Mouse (Mus musculus) urinary bladder, postnatal 25 days (tissue): ENCODE measurements around the gene Iars2.

ENCODE experiments used
- DNase-seq: peaks from one replicate; pipeline ENCODE4 v3.0.0; 2022; ENCODE audit warnings: low spot score

Gene Iars2

GRCm38 (mm10) chr1:185277022-185277421, 52.2 kb downstream of the Iars2 start:
- DNase-seq: no peak

GRCm38 (mm10) chr1:185275976-185276375, 53.2 kb downstream of the Iars2 start:
- DNase-seq: no peak

GRCm38 (mm10) chr1:185274819-185275545, 54.2 kb downstream of the Iars2 start:
- DNase-seq: no peak

- DNase-seq: no peak
Observed at GRCm38 (mm10) chr1:185271373-185271772, 57.8 kb downstream of the Iars2 start.

GRCm38 (mm10) chr1:185270403-185271097, 58.6 kb downstream of the Iars2 start:
- no peak for DNase-seq

GRCm38 (mm10) chr1:185268675-185269074, 60.5 kb downstream of the Iars2 start:
- no peak for DNase-seq

- no peak for DNase-seq
Observed at GRCm38 (mm10) chr1:185262565-185262964, 66.6 kb downstream of the Iars2 start.

GRCm38 (mm10) chr1:185256753-185257152, 72.4 kb downstream of the Iars2 start:
- no peak for DNase-seq

- no peak for DNase-seq
Observed at GRCm38 (mm10) chr1:185255336-185255735, 73.9 kb downstream of the Iars2 start.

GRCm38 (mm10) chr1:185253140-185253892, 75.9 kb downstream of the Iars2 start:
- DNase-seq: no peak

GRCm38 (mm10) chr1:185252351-185252750, 76.8 kb downstream of the Iars2 start:
- no peak for DNase-seq

GRCm38 (mm10) chr1:185248728-185249127, 80.5 kb downstream of the Iars2 start:
- DNase-seq: no peak

GRCm38 (mm10) chr1:185247429-185248085, 81.6 kb downstream of the Iars2 start:
- DNase-seq: no peak

GRCm38 (mm10) chr1:185245456-185245855, 83.7 kb downstream of the Iars2 start:
- no peak for DNase-seq

- no peak for DNase-seq
Observed at GRCm38 (mm10) chr1:185243013-185243412, 86.2 kb downstream of the Iars2 start.

- DNase-seq: no peak
Observed at GRCm38 (mm10) chr1:185236530-185236929, 92.7 kb downstream of the Iars2 start.

GRCm38 (mm10) chr1:185235837-185236236, 93.4 kb downstream of the Iars2 start:
- no peak for DNase-seq
